Mouse (Mus musculus) limb, embryonic 11.5 days (tissue): Measurements from ENCODE around the gene Gimap8. TPM values are rescaled to one million over a fixed set of nuclear protein-coding genes. Genes with fewer than 3 reads are reported as not detected.

Experiments
- polyA plus RNA-seq: library from polyadenylated mRNA; unstranded; fragments of >200 nt; fragmentation: Nextera tagmentation; extraction: Ambion mirVana; gene quantifications from 2 replicates; pipeline ENCODE4 v1.2.1, GENCODE M21; 2014

The Gimap8 gene
- polyA plus RNA-seq, 1 experiment from 2014 or later, result 0.48 TPM

Other genes starting within 250 kb of the Gimap8 start
- gene Zfp467, start 201.4 kb upstream of the Gimap8 start, polyA plus RNA-seq, result 15.6 and 20.9 TPM in 2 replicates
- gene Sspo, start 199.0 kb upstream of the Gimap8 start, polyA plus RNA-seq, result 0.23 and 0.34 TPM in 2 replicates
- 4.0 and 4.1 TPM in 2 replicates for gene Atp6v0e2, start 109.6 kb upstream of the Gimap8 start, polyA plus RNA-seq
- 12.4 and 14.6 TPM in 2 replicates for gene Lrrc61, start 92.4 kb upstream of the Gimap8 start, polyA plus RNA-seq
- gene Rarres2, start 74.4 kb upstream of the Gimap8 start, polyA plus RNA-seq, result 4.3 and 5.6 TPM in 2 replicates
- not detected in 2 replicates for gene Gm45021, start 57.6 kb upstream of the Gimap8 start, polyA plus RNA-seq
- 42.8 and 46.1 TPM in 2 replicates for gene Repin1, start 53.4 kb upstream of the Gimap8 start, polyA plus RNA-seq
- not detected in 2 replicates for gene Gm44965, start 53.3 kb upstream of the Gimap8 start, polyA plus RNA-seq
- gene Zfp775, start 45.2 kb upstream of the Gimap8 start, polyA plus RNA-seq, result 9.8 and 9.9 TPM in 2 replicates
- gene AI854703, start 20.5 kb upstream of the Gimap8 start, polyA plus RNA-seq, result 0.71 and 0.83 TPM in 2 replicates
- 4.4 and 5.4 TPM in 2 replicates for gene Gimap9, start 28.9 kb downstream of the Gimap8 start, polyA plus RNA-seq
- gene Gimap4, start 37.3 kb downstream of the Gimap8 start, polyA plus RNA-seq, result 10.8 and 12.3 TPM in 2 replicates
- gene Gimap6, start 61.0 kb downstream of the Gimap8 start, polyA plus RNA-seq, result 13.6 and 14.0 TPM in 2 replicates
- not detected in 2 replicates for gene Gm28053, start 71.4 kb downstream of the Gimap8 start, polyA plus RNA-seq
- gene Gimap7, start 71.4 kb downstream of the Gimap8 start, polyA plus RNA-seq, result not detected in 2 replicates
- 6.3 and 6.7 TPM in 2 replicates for gene Gimap1, start 91.8 kb downstream of the Gimap8 start, polyA plus RNA-seq
- 1.4 and 1.7 TPM in 2 replicates for gene Gimap5, start 99.0 kb downstream of the Gimap8 start, polyA plus RNA-seq
- not detected in 2 replicates for gene Gimap3, start 123.6 kb downstream of the Gimap8 start, polyA plus RNA-seq
- 36.6 and 37.5 TPM in 2 replicates for gene Tmem176a, start 193.7 kb downstream of the Gimap8 start, polyA plus RNA-seq
- 74.1 and 78.4 TPM in 2 replicates for gene Tmem176b, start 194.3 kb downstream of the Gimap8 start, polyA plus RNA-seq
- gene Aoc1, start 225.7 kb downstream of the Gimap8 start, polyA plus RNA-seq, result not detected in 2 replicates